Mouse (Mus musculus) granulocyte monocyte progenitor cell, adult 5-6 weeks (primary cell): ENCODE data around the gene Cacna2d2. TPM values are rescaled to one million over a fixed set of nuclear protein-coding genes. Genes with fewer than 3 reads are reported as not detected.
"Not testable (repeated sequence)": the region's sequence is repeated elsewhere in the genome, so short reads cannot be mapped to it uniquely, and the experiment has no call there.

Experiments
- ATAC-seq: replicated peaks from 2 replicates; pipeline ENCODE4 v1.8.0; 2016; ENCODE audit warnings: mild to moderate bottlenecking, moderate TSS enrichment, inconsistent platforms; ENCODE audit not compliant: poor library complexity, severe bottlenecking
- total RNA-seq, 2 experiments: library from RNA; stranded (forward) in 1 of 2; stranded (reverse) in 1 of 2; fragments of 200-712, 200-1000 nt in 1 of 2; fragments of >200 nt in 1 of 2; fragmentation: Nextera tagmentation in 1 of 2; gene quantifications; 2 replicates each; pipeline ENCODE4 v1.2.3; 2014 to 2017

Gene Cacna2d2
- total RNA-seq, 2 experiments from 2014 or later = 0.10 to 0.19 TPM

- no peak for ATAC-seq
Observed at GRCm38 (mm10) chr9:107570845-107571244, 171.4 kb downstream of the Cacna2d2 start.

- ATAC-seq = no peak
Observed at GRCm38 (mm10) chr9:107571534-107572326, 172.3 kb downstream of the Cacna2d2 start.

GRCm38 (mm10) chr9:107572327-107572662, 172.9 kb downstream of the Cacna2d2 start:
- ATAC-seq = no peak

GRCm38 (mm10) chr9:107573774-107574173, 174.4 kb downstream of the Cacna2d2 start:
- not testable (repeated sequence) for ATAC-seq

GRCm38 (mm10) chr9:107575579-107576356, 176.4 kb downstream of the Cacna2d2 start:
- no peak for ATAC-seq

- peak; percentile 66 for ATAC-seq
Observed at GRCm38 (mm10) chr9:107576357-107577107, 177.1 kb downstream of the Cacna2d2 start, which contains the start of gene Hyal1. Gene Hyal1 (plus strand): TSS chr9:107576927.

GRCm38 (mm10) chr9:107577871-107578270, 178.5 kb downstream of the Cacna2d2 start:
- no peak for ATAC-seq

- no peak for ATAC-seq
Observed at GRCm38 (mm10) chr9:107578587-107578986, 179.2 kb downstream of the Cacna2d2 start, which contains the start of gene Naa80. Gene Naa80 (plus strand): TSS chr9:107578887.

Other genes with a start within 250 kb of the Cacna2d2 start
- 0.39 TPM in 1 of 2 replicates, not detected in the other for gene Dock3, start 167.7 kb upstream of the Cacna2d2 start, total RNA-seq (2014; fragmentation: Nextera tagmentation)
- gene Dock3, start 167.7 kb upstream of the Cacna2d2 start, total RNA-seq (2017) = 0.05 and 0.17 TPM in 2 replicates
- gene Mapkapk3, start 109.7 kb upstream of the Cacna2d2 start, total RNA-seq (2014; fragmentation: Nextera tagmentation) = 186 and 231 TPM in 2 replicates
- gene Mapkapk3, start 109.7 kb upstream of the Cacna2d2 start, total RNA-seq (2017) = 191 and 207 TPM in 2 replicates
- gene Cish, start 103.6 kb upstream of the Cacna2d2 start, total RNA-seq (2014; fragmentation: Nextera tagmentation) = 0.24 and 18.2 TPM in 2 replicates
- 0.09 and 0.36 TPM in 2 replicates for gene Cish, start 103.6 kb upstream of the Cacna2d2 start, total RNA-seq (2017)
- 12.0 and 32.9 TPM in 2 replicates for gene Hemk1, start 61.3 kb upstream of the Cacna2d2 start, total RNA-seq (2014; fragmentation: Nextera tagmentation)
- gene Hemk1, start 61.3 kb upstream of the Cacna2d2 start, total RNA-seq (2017) = 6.0 and 11.3 TPM in 2 replicates
- not detected in 2 replicates for gene 6430571L13Rik, start 59.0 kb upstream of the Cacna2d2 start, total RNA-seq (2014; fragmentation: Nextera tagmentation)
- gene 6430571L13Rik, start 59.0 kb upstream of the Cacna2d2 start, total RNA-seq (2017) = not detected in 2 replicates
- gene Tmem115, start 134.3 kb downstream of the Cacna2d2 start, total RNA-seq (2014; fragmentation: Nextera tagmentation) = 12.2 and 13.7 TPM in 2 replicates
- gene Tmem115, start 134.3 kb downstream of the Cacna2d2 start, total RNA-seq (2017) = 12.1 and 12.5 TPM in 2 replicates
- gene Cyb561d2, start 142.6 kb downstream of the Cacna2d2 start, total RNA-seq (2014; fragmentation: Nextera tagmentation) = 21.2 and 31.0 TPM in 2 replicates
- gene Cyb561d2, start 142.6 kb downstream of the Cacna2d2 start, total RNA-seq (2017) = 13.2 and 13.9 TPM in 2 replicates
- 11.3 and 16.7 TPM in 2 replicates for gene Nprl2, start 142.6 kb downstream of the Cacna2d2 start, total RNA-seq (2014; fragmentation: Nextera tagmentation)
- gene Nprl2, start 142.6 kb downstream of the Cacna2d2 start, total RNA-seq (2017) = 11.3 and 14.3 TPM in 2 replicates
- gene Zmynd10, start 147.7 kb downstream of the Cacna2d2 start, total RNA-seq (2014; fragmentation: Nextera tagmentation) = not detected in 2 replicates
- gene Zmynd10, start 147.7 kb downstream of the Cacna2d2 start, total RNA-seq (2017) = not detected in 2 replicates
- gene Rassf1, start 151.9 kb downstream of the Cacna2d2 start, total RNA-seq (2014; fragmentation: Nextera tagmentation) = 40.2 and 42.2 TPM in 2 replicates
- gene Rassf1, start 151.9 kb downstream of the Cacna2d2 start, total RNA-seq (2017) = 34.1 and 36.7 TPM in 2 replicates
- 22.8 and 34.5 TPM in 2 replicates for gene Tusc2, start 163.6 kb downstream of the Cacna2d2 start, total RNA-seq (2014; fragmentation: Nextera tagmentation)
- gene Tusc2, start 163.6 kb downstream of the Cacna2d2 start, total RNA-seq (2017) = 10.8 and 13.2 TPM in 2 replicates
- gene Hyal2, start 168.3 kb downstream of the Cacna2d2 start, total RNA-seq (2014; fragmentation: Nextera tagmentation) = 6.2 and 11.6 TPM in 2 replicates
- 3.0 and 5.3 TPM in 2 replicates for gene Hyal2, start 168.3 kb downstream of the Cacna2d2 start, total RNA-seq (2017)
- 1.4 and 4.9 TPM in 2 replicates for gene Hyal1, start 177.3 kb downstream of the Cacna2d2 start, total RNA-seq (2014; fragmentation: Nextera tagmentation)
- gene Hyal1, start 177.3 kb downstream of the Cacna2d2 start, total RNA-seq (2017) = 0.56 and 1.0 TPM in 2 replicates
- 7.1 and 18.2 TPM in 2 replicates for gene Naa80, start 179.3 kb downstream of the Cacna2d2 start, total RNA-seq (2014; fragmentation: Nextera tagmentation)
- gene Naa80, start 179.3 kb downstream of the Cacna2d2 start, total RNA-seq (2017) = 5.5 and 8.2 TPM in 2 replicates
- gene Hyal3, start 181.2 kb downstream of the Cacna2d2 start, total RNA-seq (2014; fragmentation: Nextera tagmentation) = 0.34 TPM in 1 of 2 replicates, not detected in the other
- 0.26 and 0.46 TPM in 2 replicates for gene Hyal3, start 181.2 kb downstream of the Cacna2d2 start, total RNA-seq (2017)
- 89.9 and 105 TPM in 2 replicates for gene Ifrd2, start 188.0 kb downstream of the Cacna2d2 start, total RNA-seq (2014; fragmentation: Nextera tagmentation)
- gene Ifrd2, start 188.0 kb downstream of the Cacna2d2 start, total RNA-seq (2017) = 46.9 and 76.8 TPM in 2 replicates
- gene Sema3b, start 209.6 kb downstream of the Cacna2d2 start, total RNA-seq (2014; fragmentation: Nextera tagmentation) = not detected in 2 replicates
- gene Sema3b, start 209.6 kb downstream of the Cacna2d2 start, total RNA-seq (2017) = not detected in 2 replicates
- gene Gnai2, start 235.8 kb downstream of the Cacna2d2 start, total RNA-seq (2014; fragmentation: Nextera tagmentation) = 410 and 448 TPM in 2 replicates
- 395 and 452 TPM in 2 replicates for gene Gnai2, start 235.8 kb downstream of the Cacna2d2 start, total RNA-seq (2017)